Comparison of ENCODE assay signal across 20 mouse cellular contexts in genomic region chr4:132972556-132972955, GRCm38 (mm10). TPM values are rescaled to one million over a fixed set of nuclear protein-coding genes. Genes with fewer than 3 reads are reported as not detected.
A peak's percentile ranks its signal among the peaks of the same experiment; 100 is the strongest.
DNase-seq lines count a peak whose midpoint lies in the region; ATAC-seq and TF ChIP-seq lines count a peak whose summit lies in the region.
"Had no signal": no experiment of that assay in that cellular context is flagged by ENCODE, and none has a peak within 500 bp of the region (broad histone marks: within the 10 kb centered on the region; RNA-seq: fewer than 3 reads in every experiment).

No protein-coding gene starts in this region.

- H3K9me3 ChIP-seq in lung, embryonic 14.5 days (ENCODE audit: low read depth, low read length) = no peaks in the 10 kb centered on the region
- H3K9me3 ChIP-seq: embryonic facial prominence, embryonic 13.5 days; forebrain, embryonic 12.5 days; G1E; heart, embryonic 13.5 days; hindbrain, embryonic 15.5 days had no signal

- peaks cover 17% of the 10 kb centered on the region; the same call in 1 of the 2 replicates for H3K27me3 ChIP-seq in lung, embryonic 14.5 days (ENCODE audit: insufficient read depth, low read length)
- H3K27me3 ChIP-seq in thymus, adult 2 months (ENCODE audit: control insufficient read depth, insufficient read depth, low read length) = no peaks in the 10 kb centered on the region
- H3K27me3 ChIP-seq in small intestine, adult 2 months (ENCODE audit: control insufficient read depth, insufficient read depth, low read length) = no peaks in the 10 kb centered on the region; the same call in 1 of the 2 replicates

- H3K4me1 ChIP-seq in lung, embryonic 14.5 days (ENCODE audit: insufficient read depth) = peaks cover 15% of the 10 kb centered on the region
- peaks cover 77% of the 10 kb centered on the region for H3K4me1 ChIP-seq in thymus, adult 2 months (replicated peaks; ENCODE audit: control insufficient read depth, insufficient read depth, low read length)
- peaks cover 12% of the 10 kb centered on the region for H3K4me1 ChIP-seq in bone marrow, adult 2 months (ENCODE audit: control insufficient read depth, insufficient read depth, low read length)
- H3K4me1 ChIP-seq in small intestine, adult 2 months (ENCODE audit: control insufficient read depth, insufficient read depth, insufficient read length, low read length) = peaks cover 26% of the 10 kb centered on the region

- no peak for TF ChIP-seq POLR2A in thymus, adult 2 months (IDR thresholded peaks at IDR 0.05; ENCODE audit: control insufficient read depth, extremely low read depth, insufficient read depth, low read length, poor library complexity)
- no peak for TF ChIP-seq POLR2A in bone marrow, adult 2 months (IDR thresholded peaks at IDR 0.05; ENCODE audit: borderline replicate concordance, control insufficient read depth, low read depth, low read length)
- TF ChIP-seq POLR2A in small intestine, adult 2 months (IDR thresholded peaks at IDR 0.05; ENCODE audit: low read depth, low read length) = no peak

- 24% methylated on average over 2 of the region's 2 CpGs for WGBS in lung, embryonic 14.5 days
- WGBS in thymus, adult 2 months = 23% methylated on average over 2 of the region's 2 CpGs
- WGBS in bone marrow, adult 2 months = 35% methylated on average over 2 of the region's 2 CpGs
- 30% methylated on average over 2 of the region's 2 CpGs for WGBS in small intestine, adult 2 months

- H3K9ac ChIP-seq in lung, embryonic 14.5 days = no peak overlapping the region
- H3K9ac ChIP-seq: embryonic facial prominence, embryonic 13.5 days; forebrain, embryonic 12.5 days; heart, embryonic 13.5 days; hindbrain, embryonic 15.5 days had no signal

- H3K4me2 ChIP-seq in lung, embryonic 14.5 days = no peak overlapping the region
- H3K4me2 ChIP-seq: embryonic facial prominence, embryonic 13.5 days; forebrain, embryonic 12.5 days; heart, embryonic 13.5 days; hindbrain, embryonic 15.5 days had no signal

- DNase-seq in lung, embryonic 14.5 days = no peak
- DNase-seq in lung, postnatal 36 days = no peak
- DNase-seq in thymus, adult 2 months = no peak
- no peak for DNase-seq in thymus, adult 18-20 months
- DNase-seq: adrenal gland, adult 8-10 months; adrenal gland, postnatal 36 days; cerebellum, adult 11-12 months; cerebellum, adult 9-10 months; cerebellum, postnatal 25 days; gastrocnemius, adult 2 months; gastrocnemius, postnatal 25 days; heart, postnatal 36 days had no signal

- no peaks in the 10 kb centered on the region for H3K36me3 ChIP-seq in lung, embryonic 14.5 days (ENCODE audit: insufficient read depth)
- no peaks in the 10 kb centered on the region for H3K36me3 ChIP-seq in thymus, adult 2 months (ENCODE audit: control insufficient read depth, insufficient read depth, low read length)
- no peaks in the 10 kb centered on the region for H3K36me3 ChIP-seq in small intestine, adult 2 months (ENCODE audit: control insufficient read depth, insufficient read depth, low read length)
- H3K36me3 ChIP-seq: embryonic facial prominence, embryonic 13.5 days; forebrain, embryonic 12.5 days; G1E; heart, embryonic 13.5 days; hindbrain, embryonic 15.5 days had no signal

- no peak overlapping the region for H3K4me3 ChIP-seq in lung, embryonic 14.5 days (ENCODE audit: low read depth, low read length)
- H3K4me3 ChIP-seq in thymus, adult 2 months (ENCODE audit: control insufficient read depth, insufficient read depth, low read length) = peak overlapping the region; percentile 4; the same call in 1 of the 2 replicates
- H3K4me3 ChIP-seq in bone marrow, adult 2 months (replicated peaks; ENCODE audit: control insufficient read depth, low read depth, low read length) = peak overlapping the region; percentile 5
- H3K4me3 ChIP-seq in small intestine, adult 2 months (ENCODE audit: low read depth, low read length) = no peak overlapping the region
- H3K4me3 ChIP-seq: embryonic facial prominence, embryonic 13.5 days; forebrain, embryonic 12.5 days; gastrocnemius, adult 2 months; heart, embryonic 13.5 days; hindbrain, embryonic 15.5 days had no signal

- no peak for TF ChIP-seq CTCF in lung, embryonic 14.5 days (IDR thresholded peaks at IDR 0.05; ENCODE audit: low read depth)
- TF ChIP-seq CTCF in thymus, adult 2 months (IDR thresholded peaks at IDR 0.05; ENCODE audit: borderline replicate concordance, control insufficient read depth, extremely low read depth, insufficient read depth, low read length, poor library complexity) = no peak
- TF ChIP-seq CTCF in bone marrow, adult 2 months (IDR thresholded peaks at IDR 0.05; ENCODE audit: control insufficient read depth, insufficient read depth, low read length) = no peak
- no peak for TF ChIP-seq CTCF in small intestine, adult 2 months (IDR thresholded peaks at IDR 0.05; ENCODE audit: extremely low read depth, insufficient read length, insufficient replicate concordance, low read depth, low read length)

- H3K27ac ChIP-seq in lung, embryonic 14.5 days (ENCODE audit: low read depth) = 0 out of 2 replicates have a peak overlapping the region, but pooled peaks have one; percentile 8
- H3K27ac ChIP-seq in thymus, adult 2 months (ENCODE audit: control insufficient read depth, insufficient read depth, low read length) = peak overlapping the region; percentile 90
- H3K27ac ChIP-seq in bone marrow, adult 2 months (ENCODE audit: control insufficient read depth, insufficient read depth, low read depth, low read length, poor library complexity) = peak overlapping the region; percentile 32
- 0 out of 2 replicates have a peak overlapping the region, but pooled peaks have one; percentile 60 for H3K27ac ChIP-seq in small intestine, adult 2 months (ENCODE audit: insufficient read depth, low read depth, low read length)
- H3K27ac ChIP-seq: embryonic facial prominence, embryonic 13.5 days; forebrain, embryonic 12.5 days; gastrocnemius, adult 2 months; heart, embryonic 13.5 days; hindbrain, embryonic 15.5 days had no signal

- no peak for ATAC-seq in lung, embryonic 14.5 days (ENCODE audit: insufficient read depth)
- ATAC-seq in megakaryocyte-erythroid progenitor cell, adult 5-6 weeks (replicated peaks; ENCODE audit: low FRiP score, low TSS enrichment, poor library complexity, severe bottlenecking) = no peak

RNA-seq across cellular contexts. Expression of gene Fgr, which starts 1.3 kb away (rescaled TPM):
- polyA plus RNA-seq in lung, embryonic 14.5 days (2014; fragmentation: Nextera tagmentation; extraction: Ambion mirVana) = 0.46 and 0.66 TPM in 2 replicates
- polyA plus RNA-seq in thymus, adult 2 months (2012; rRNA removed) = 15.3 and 15.8 TPM in 2 replicates
- 16.1 and 53.3 TPM in 2 replicates for polyA plus RNA-seq in bone marrow, adult 2 months (2011; ENCODE audit: insufficient read depth, insufficient read length, low replicate concordance, missing spikeins)
- 3.5 and 3.8 TPM in 2 replicates for polyA plus RNA-seq in small intestine, adult 2 months (2012; rRNA removed)
- 2.8 TPM in 1 of 2 replicates, not detected in the other for total RNA-seq in megakaryocyte-erythroid progenitor cell, adult 5-6 weeks (2014; fragmentation: Nextera tagmentation)
- 0.30 and 0.33 TPM in 2 replicates for total RNA-seq in megakaryocyte-erythroid progenitor cell, adult 5-6 weeks (2017)
- polyA plus RNA-seq: G1E had no signal

RNA-seq across cellular contexts. Expression of gene Ahdc1, which starts 38.5 kb away (rescaled TPM):
- 10.2 and 10.5 TPM in 2 replicates for polyA plus RNA-seq in lung, embryonic 14.5 days (2014; fragmentation: Nextera tagmentation; extraction: Ambion mirVana)
- 59.8 and 78.9 TPM in 2 replicates for polyA plus RNA-seq in thymus, adult 2 months (2012; rRNA removed)
- 20.1 and 21.7 TPM in 2 replicates for polyA plus RNA-seq in bone marrow, adult 2 months (2011; ENCODE audit: insufficient read depth, insufficient read length, low replicate concordance, missing spikeins)
- 13.8 and 23.7 TPM in 2 replicates for polyA plus RNA-seq in small intestine, adult 2 months (2012; rRNA removed)
- 4.8 and 7.0 TPM in 2 replicates for total RNA-seq in megakaryocyte-erythroid progenitor cell, adult 5-6 weeks (2014; fragmentation: Nextera tagmentation)
- total RNA-seq in megakaryocyte-erythroid progenitor cell, adult 5-6 weeks (2017) = 0.33 and 0.72 TPM in 2 replicates

RNA-seq across cellular contexts. Expression of gene Fam76a, which starts 50.2 kb away (rescaled TPM):
- polyA plus RNA-seq in lung, embryonic 14.5 days (2014; fragmentation: Nextera tagmentation; extraction: Ambion mirVana) = 43.0 and 44.7 TPM in 2 replicates
- polyA plus RNA-seq in thymus, adult 2 months (2012; rRNA removed) = 15.0 and 15.1 TPM in 2 replicates
- 12.8 and 19.1 TPM in 2 replicates for polyA plus RNA-seq in bone marrow, adult 2 months (2011; ENCODE audit: insufficient read depth, insufficient read length, low replicate concordance, missing spikeins)
- 3.4 and 10.7 TPM in 2 replicates for polyA plus RNA-seq in small intestine, adult 2 months (2012; rRNA removed)
- total RNA-seq in megakaryocyte-erythroid progenitor cell, adult 5-6 weeks (2014; fragmentation: Nextera tagmentation) = 20.0 and 23.9 TPM in 2 replicates
- 23.2 and 26.7 TPM in 2 replicates for total RNA-seq in megakaryocyte-erythroid progenitor cell, adult 5-6 weeks (2017)

Comparison
In these comparisons a context has a peak if more than half of its experiments do, and no peak if none do; other contexts are left out.
1. H3K27ac ChIP-seq: peak in every context shown above with its lines; median percentile 90 in thymus, adult 2 months; 60 in small intestine, adult 2 months; 32 in bone marrow, adult 2 months; 8 in lung, embryonic 14.5 days.
2. H3K4me3 ChIP-seq: peak in thymus, adult 2 months (single experiment) and bone marrow, adult 2 months (single experiment); none in lung, embryonic 14.5 days (single experiment) and small intestine, adult 2 months (single experiment).